Mouse (Mus musculus) cerebellum, adult 11 months (tissue): ENCODE results near the gene Mllt6.

ENCODE experiments used
- DNase-seq: peaks from one replicate; pipeline ENCODE4 v3.0.0; 2022

Gene Mllt6

DNA sequence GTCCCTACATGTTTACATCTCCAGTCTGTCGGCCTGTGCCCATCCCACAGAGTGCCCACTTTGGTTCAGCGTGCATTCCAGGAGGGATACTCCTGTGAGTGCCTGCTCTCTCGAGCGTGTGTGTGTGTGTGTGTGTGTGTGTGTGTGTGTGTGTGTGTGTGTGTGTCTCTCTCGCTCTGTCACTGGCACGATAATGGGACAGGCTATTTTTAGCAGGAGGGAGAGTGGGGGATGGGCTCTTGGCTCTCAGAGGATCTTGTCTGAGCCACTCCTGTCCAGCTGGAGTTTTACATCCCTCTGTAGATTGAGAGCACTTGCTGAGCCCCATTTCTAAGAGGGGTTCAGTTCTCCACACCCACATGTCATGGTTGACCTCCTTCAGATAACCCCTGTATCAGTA is 6.6 kb downstream of the Mllt6 start:
- DNase-seq: no peak

DNA sequence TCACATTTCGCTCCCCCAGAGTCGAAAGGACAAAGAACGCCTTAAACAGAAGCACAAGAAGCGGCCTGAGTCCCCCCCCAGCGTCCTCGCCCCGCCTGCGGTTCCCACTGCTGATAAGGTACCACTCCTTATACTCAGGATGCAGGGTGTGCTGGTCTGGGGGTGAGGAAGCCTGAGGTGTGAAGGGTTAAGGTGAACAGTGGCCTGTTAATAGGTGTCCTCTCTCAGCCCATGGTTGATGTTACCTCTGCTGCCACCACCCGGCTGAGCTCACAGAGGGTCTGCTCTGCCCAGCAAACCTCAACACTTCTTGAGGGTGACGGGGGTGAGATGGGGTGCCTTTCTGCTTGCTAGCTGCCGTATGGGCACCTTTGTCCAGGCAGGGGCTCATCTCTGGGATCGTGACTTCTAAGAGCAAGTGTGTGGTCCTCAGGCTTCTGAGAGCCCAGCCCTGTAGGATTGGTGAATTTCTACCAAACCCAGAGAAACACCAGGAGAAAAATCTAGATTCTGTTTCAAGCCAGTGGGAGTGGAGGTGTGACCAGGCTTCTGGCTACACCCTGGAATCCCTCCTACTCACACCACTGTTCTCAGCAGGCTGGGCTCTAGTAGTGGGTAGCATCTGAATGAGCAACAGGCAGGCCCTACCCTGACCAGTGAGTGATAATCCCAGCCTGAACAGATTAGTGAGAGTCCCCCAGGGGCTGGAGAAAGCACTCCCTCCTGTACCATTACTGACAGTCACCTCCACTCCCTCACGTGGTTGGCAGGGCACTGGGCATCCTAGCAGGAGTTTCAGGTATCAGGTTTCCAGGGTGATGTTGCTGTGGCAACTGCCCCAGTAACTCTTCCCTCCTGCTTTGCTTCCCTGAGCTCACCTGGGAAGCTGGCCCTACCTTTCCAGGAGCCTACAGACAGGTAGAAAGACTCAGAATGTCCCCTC is 7.3 kb downstream of the Mllt6 start:
- DNase-seq: no peak

DNA sequence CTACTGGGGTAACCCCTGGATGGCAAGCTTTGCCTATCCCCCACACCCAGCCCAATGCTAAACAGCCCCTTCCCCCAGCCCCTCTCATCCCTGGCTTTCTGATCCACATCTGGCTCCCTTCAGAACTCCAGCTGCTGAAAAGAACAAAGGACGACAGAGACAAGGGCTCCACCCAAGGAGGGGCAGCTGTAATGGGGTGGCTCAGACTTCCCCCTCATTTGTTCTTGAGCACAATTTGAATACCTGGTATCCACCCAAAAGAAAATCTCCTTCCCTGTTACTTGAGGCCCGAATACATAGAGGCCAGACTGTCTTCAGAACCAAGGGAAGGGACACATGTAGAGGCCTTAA is 7.9 kb downstream of the Mllt6 start:
- DNase-seq: no peak

DNA sequence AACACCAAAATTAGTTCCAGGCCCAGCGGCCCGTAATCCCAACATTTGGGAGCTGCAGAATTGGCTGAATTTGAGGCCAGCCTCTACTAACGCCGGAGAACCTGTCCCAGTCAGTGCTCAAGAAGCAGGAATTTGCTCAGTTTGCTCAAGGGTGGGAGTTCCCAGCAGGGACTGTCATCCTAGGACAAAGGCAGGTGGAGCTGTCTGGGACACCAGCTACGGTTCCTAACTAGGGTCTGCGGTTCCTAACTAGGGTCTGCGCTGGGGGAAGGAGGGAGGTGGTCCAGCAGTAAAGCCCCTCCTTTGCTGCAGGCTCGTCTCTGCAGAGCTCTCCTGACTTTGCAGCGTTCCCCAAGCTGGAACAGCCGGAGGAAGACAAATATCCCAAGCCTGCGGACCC is 9.9 kb downstream of the Mllt6 start:
- DNase-seq: no peak

DNA sequence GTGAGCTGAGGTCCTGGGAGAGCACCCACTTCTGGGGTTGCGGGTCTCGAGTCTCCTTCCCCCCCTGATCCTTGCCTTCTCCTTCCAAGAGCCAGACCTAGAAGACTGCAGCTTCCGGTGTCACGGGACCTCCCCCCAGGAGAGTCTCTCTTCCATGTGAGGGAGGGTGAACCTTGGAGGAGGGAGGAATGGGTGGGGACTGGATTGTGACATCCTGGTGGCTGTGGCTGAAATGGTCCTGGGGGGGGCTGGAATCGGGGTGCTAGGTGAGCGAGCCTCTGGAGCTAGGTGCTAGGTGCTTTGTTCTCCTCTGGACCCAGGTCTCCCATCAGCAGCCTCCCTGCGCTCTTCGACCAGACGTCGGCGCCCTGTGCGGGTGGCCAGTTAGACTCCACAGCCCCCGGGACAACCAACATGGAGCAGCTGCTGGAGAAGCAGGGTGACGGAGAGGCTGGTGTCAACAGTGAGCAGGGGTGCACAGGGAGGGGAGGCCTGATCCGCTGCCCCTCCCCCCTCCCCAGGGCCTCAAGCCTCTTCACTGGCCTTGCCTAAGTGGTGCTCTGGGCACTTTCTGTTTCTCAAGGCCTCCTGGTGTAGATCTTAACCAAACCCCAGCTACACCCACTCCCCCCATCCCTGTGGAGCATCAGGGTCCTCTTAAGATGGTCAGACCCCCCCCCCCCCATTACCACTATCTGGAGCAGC is 13.0 kb downstream of the Mllt6 start:
- no peak for DNase-seq

DNA sequence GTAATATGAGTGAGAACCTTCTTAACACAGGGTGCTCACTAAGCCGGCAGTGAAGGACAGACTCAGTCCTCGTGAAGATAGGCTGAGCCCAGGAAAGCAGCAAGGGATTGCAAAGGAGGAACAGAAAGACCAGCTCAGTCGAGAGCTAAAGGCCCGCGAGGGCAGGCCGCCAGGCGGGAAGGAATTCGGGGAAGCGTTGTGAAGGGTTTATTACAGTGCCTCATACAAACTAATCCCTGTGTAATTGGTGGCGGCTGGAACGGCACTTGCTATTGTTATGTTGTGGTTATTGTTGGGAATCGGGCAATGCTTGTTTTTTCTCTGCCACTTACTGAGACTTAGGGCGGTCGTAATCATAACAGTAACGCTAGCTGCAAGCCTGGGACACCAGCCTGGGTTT is 14.2 kb downstream of the Mllt6 start:
- no peak for DNase-seq

DNA sequence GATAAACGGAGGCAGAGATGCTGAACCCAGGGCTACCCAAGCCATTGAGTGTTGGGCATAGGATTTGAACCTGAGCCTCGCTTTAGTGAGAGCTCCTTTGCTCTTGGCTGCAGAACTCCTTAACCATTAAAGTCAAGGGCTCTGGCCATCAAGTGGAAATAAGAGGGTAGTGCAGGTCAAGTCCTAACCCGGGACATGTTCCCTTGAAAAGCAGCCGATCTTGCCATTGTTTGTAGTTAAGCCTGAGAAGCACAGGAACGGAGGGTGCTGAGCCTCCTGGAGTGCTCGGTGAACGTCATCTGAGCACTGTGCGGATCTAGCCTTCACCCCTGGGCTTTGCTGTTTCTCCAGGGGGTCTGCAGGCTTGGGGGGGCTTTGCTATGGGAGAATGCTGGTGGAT is 14.6 kb downstream of the Mllt6 start:
- DNase-seq: no peak

DNA sequence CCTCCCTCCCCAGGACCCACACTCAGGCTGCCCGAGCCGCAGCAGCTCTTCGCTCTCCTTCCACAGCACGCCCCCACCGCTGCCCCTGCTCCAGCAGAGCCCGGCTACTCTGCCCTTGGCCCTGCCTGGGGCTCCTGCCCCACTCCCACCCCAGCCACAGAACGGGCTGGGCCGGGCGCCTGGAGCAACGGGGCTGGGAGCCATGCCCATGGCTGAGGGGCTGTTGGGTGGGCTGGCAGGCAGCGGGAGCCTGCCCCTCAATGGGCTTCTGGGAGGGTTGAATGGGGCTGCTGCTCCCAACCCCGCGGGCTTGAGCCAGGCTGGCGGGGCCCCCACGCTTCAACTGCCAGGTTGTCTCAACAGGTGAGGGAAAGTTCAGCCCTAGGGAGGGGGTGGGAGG is 15.1 kb downstream of the Mllt6 start:
- DNase-seq: no peak

DNA sequence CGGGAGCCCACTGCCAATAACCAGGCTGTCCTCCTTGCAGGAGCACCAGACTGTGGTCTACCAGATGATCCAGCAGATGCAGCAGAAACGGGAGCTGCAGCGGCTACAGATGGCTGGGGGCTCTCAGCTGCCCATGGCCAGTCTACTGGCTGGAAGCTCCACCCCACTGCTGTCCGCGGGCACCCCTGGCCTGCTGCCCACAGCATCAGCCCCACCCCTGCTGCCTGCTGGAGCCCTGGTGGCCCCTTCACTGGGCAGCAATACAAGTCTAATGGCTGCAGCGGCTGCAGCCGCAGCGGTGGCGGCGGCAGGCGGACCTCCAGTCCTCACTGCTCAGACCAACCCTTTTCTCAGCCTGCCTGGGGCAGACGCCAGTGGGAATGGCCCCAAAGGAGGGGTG is 17.2 kb downstream of the Mllt6 start:
- DNase-seq: no peak

DNA sequence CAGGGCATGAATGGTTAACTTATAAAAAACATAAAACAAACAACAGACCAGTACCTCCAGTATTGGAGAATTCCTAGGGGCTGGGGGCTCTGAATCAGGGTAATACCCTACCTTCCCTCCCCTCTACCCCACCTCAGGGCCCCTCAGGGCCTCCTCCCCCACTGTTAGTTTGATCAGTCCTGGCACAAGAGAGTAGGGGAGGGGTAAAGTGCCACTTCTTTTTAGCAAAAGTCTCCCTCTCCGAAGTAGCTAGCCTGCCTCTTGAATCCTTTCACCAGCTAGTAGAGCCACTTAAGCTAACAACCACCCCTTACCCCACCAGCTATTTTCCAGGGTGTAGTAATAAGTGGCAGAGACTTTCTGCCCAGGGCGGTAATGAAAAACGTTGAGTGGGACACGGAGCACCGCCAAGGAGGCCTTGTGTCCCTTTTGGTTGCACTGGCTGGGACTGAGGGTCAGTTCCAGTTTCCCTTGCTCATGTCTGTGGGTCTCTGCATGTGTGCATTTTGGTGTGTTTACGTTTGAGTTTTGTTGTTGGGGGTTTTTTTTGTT is 19.4 kb downstream of the Mllt6 start:
- DNase-seq: no peak

DNA sequence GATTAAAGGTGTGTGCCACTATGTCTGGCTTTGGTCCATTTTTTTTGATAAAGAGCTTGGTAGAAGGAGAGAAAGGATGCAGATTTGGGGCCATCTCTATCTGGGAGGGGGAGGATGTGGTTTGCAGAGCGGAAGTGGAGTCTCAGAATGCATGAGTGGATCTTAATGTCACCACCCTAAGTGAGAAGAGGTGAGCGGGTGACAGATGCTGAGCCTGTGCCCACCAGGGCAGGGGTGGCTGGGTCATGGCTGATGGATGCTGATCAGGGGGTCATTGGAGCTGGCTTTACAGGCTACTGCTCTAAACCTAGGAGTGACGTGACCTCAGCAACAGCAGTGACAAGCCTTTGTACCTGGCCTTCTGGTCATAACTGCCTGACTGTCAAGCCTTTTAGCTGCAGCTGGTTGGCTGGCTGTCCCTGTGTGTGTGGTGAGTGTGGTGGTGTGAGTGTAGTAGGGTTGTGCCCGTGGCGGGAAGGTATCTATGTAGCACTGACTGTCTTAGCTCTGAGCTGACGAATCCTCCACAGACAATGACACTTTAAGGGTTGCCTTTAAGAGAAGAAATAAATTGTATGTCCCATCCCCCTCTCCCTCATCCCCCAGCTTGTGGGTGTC is 21.0 kb downstream of the Mllt6 start:
- no peak for DNase-seq

DNA sequence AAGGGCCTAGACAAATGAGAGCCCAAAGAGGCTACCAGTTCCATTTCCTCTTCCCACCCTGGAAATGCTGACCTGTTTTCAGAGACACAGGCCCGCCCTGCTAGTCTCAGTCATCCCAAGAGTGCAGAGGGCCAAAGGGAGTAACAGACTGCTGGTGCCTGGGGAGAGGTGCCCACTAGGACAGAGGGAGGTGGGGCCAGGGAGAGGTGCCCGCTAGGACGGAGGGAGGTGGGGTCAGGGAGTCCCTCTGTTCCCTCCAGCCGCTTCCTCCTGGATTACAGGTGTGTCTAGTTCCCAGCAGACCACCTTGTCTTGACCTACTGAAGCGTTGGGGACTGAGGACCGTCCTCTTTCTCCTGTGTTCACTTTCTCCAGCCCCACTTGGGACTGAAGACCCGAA is 21.6 kb downstream of the Mllt6 start:
- no peak for DNase-seq

DNA sequence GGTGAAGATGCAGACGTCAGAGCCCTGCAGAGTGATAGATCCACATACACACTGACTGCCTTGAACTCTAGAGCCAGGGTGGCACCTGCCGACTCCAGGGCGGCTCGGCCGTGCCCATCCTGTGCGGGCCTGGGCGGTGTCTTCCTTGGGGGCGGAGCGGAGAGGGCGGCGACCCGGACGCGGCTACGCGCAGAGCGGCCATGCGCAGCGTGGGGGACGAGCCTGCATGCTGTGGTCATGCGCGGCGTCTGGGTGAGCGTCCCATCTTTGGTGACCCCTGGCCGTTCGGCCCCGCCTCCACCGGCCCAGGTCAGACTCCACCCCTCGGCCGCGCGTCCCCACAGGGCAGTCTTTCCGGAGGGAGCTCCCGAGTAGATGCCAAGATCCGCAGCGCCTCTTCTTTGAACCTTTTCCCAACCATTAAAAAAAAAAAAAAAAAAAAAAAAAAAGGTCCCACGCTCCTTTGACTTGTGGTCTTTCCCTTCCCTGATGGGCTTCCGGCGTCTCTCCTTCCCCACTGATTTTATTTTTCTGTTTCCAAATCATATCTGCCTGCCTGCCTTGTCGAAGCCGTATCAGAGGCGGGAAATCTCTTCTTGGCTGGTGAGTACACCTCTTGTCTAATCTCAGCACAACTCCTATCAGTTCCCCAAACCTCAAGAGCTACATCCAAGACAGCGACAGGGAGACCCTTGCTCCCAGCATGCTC is 22.6 kb downstream of the Mllt6 start, which contains the start of gene Cisd3:
Gene Cisd3 (plus strand): TSS at position 214 of the 709 bp plus-strand sequence.
- DNase-seq: peak; percentile 92

DNA sequence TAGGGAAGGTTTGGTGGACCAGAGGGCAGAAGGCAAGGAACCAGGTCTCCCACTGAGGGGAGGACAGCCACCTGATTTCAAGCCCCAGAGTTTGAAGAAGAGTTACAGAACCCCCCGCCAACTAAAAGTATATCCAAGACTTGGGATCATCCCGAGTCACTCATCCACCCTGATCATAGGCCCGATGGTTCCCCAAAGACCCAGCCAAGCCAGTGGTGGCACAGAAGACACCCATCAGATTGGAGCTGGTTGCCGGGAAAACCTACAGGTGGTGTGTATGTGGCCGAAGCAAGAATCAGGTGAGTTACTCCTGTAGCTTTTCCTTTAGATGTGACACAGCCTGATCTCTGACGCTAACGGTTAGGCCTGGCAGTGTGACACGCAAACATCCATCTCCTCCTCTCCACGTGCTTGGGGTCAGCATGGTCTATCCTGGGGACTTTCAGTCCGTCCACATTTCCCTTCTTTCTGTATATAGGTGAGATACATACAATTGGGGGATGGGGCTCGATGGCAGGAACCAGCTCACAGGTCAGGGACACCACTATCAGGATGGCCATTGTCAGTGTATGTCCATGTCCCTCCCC is 23.2 kb downstream of the Mllt6 start:
- no peak for DNase-seq

DNA sequence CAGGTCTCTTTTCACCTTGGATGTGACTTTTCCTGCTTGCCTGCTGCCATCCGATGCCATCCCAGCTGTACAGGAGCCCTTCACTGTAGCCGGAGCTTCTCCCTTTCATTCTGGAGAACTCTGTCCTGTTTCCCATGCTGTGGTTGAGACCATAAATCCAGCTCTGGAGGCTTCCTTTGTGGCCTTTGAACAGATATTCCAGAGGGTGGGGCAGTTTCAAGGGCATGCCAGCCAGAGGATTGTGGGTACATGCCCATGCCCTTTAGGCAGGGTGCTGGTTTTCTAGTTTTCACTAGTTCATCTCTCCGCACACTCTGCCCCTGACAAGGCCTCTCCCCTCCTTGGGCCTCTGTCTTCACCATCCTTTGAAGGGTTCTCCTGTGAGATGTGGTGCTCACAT is 23.8 kb downstream of the Mllt6 start:
- no peak for DNase-seq

DNA sequence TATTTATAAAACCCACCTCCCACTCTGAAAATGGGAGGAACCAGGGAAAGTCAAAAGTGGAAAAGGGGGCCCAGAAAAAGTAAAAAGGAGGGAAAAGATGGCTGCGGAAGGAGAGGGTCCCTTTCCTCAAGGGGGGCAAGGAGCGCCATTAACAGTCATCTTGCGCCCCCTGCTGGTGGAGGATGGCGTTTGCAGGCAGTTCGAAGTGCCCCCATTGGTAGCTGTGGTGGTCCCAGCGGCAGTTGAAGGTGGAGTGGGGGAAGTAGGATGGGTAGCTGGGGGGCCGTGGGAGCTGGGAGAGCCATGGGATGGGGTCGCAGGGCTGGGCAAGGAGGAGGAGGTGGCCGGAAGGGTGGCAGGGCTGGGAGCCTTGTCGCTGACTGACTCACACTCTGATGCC is 26.6 kb downstream of the Mllt6 start:
- no peak for DNase-seq

DNA sequence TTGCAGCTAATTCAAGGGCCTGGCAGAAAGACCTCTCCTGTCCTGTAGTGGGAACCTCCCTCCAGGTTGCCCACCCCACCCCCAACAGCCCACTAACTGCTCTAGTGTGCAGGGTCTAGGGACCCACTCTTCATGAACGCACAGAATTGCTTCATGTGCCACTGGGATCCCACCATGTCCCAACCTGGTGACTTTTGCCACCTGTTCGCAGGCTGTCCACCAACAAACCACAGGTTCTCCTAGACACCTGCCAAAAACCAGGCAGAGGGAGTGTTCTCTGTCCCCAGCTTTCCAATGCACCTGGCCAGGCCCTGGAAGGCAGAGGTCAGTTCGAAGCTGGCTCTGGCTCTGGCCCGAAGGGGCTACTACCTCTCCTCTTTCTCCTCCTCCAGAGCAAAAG is 31.2 kb downstream of the Mllt6 start:
- DNase-seq: no peak

DNA sequence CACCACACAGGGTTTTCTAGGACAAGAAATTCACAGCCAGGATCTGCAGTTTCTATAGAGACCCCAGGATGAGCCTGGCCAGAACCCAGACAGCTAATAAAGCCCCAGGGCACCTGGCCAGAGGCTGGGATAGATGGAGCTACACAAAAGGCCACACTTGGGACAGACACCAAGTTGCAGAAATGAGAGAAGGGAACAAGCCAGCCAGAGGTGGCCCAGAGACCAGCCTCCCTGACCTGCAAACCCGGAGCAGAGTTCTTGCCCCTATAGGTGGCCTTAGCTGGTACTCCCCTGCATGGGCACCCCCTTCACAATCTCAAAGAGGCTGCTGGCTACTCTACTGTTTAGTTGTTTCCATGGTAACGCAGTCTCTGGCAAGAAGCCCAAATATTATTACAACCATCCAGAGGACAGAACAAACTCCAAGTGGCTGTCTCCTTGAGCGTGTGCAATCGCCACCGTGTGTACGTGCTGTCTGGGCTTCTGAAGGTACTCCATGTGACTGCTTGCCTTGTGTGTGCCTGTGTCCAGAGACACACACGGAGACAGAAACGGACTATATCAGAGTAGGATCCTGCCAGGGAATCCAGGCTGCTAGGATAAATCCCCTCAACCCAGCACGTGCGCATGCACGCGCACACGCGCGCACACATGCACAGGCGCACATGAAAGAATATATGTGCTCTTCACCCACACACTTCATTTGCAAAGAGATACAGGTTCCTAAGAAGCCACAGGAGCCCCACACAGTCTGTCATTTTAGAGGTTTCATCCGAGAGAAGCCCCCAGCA is 31.9 kb downstream of the Mllt6 start:
- DNase-seq: no peak

DNA sequence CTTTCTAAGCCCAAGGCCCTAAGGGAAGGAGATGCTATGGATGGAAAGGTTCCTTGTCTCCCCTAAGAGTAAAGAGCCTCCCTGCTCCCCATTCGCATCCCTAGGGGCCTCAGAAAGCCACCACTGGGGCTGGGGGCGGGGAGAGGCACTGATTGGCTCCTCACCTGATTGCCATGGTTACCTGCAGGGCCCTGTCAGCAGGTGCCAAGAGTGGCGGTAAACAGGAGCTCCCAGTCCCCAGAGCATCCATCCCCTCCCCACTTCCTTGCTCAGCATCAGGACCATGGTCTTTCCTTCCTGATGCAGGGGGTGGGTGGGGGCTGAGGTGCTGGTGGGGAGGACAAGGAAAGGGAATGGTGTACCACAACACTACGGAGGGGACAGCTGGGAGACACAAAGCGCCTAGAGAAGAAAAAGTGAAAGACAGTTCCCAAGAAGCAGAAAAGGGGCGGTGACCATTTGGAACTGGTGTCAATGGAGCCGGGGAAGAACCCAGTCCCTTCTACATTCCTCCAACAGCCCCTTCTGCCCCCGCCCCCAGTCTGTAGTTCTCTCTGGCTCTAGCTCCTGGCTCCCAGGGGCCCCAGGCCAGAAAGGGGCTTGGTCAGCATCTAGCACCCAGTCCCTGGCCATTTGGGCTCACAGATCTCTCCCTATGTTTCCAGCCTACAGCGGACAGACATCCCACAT is 32.6 kb downstream of the Mllt6 start:
- no peak for DNase-seq

DNA sequence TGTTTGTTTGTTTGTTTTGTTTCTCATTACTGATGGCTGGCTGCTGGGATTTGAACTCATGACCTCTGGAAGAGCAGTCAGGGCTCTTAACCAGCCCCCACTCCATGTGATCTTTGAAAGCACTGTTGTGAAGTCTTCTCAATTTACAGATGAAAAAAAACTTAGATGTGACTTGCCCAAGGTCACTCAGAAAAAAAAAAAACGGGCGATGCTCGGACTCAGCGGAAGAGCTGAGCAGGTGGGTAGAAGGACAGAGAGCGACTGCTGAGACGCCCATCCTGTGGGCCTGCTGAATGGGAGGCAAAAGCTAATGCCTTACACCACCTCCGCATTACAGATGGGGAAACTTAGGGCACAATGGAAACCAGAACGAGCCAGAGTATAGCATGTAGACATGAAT is 33.5 kb downstream of the Mllt6 start:
- no peak for DNase-seq
